ENCODE assay signal across 10 mouse cellular contexts in genomic region chr10:38964719-38965074, GRCm38 (mm10). TPM values are rescaled to one million over a fixed set of nuclear protein-coding genes. Genes with fewer than 3 reads are reported as not detected.
A peak's percentile ranks its signal among the peaks of the same experiment; 100 is the strongest.
DNase-seq lines count a peak whose midpoint lies in the region; ATAC-seq and TF ChIP-seq lines count a peak whose summit lies in the region.
"Had no signal": no experiment of that assay in that cellular context is flagged by ENCODE, and none has a peak within 500 bp of the region (broad histone marks: within the 10 kb centered on the region; RNA-seq: fewer than 3 reads in every experiment).

No protein-coding gene starts in this region.

- no peak for TF ChIP-seq CTCF in lung, embryonic 14.5 days (IDR thresholded peaks at IDR 0.05; ENCODE audit: low read depth)

- peaks cover 10% of the 10 kb centered on the region for H3K4me1 ChIP-seq in forebrain, embryonic 15.5 days
- peaks cover 12% of the 10 kb centered on the region for H3K4me1 ChIP-seq in forebrain, embryonic 10.5 days
- peaks cover 6% of the 10 kb centered on the region; the same call in 1 of the 2 replicates for H3K4me1 ChIP-seq in lung, embryonic 14.5 days (ENCODE audit: insufficient read depth)
- peaks cover 12% of the 10 kb centered on the region for H3K4me1 ChIP-seq in forebrain, embryonic 16.5 days (replicated peaks; ENCODE audit: control insufficient read depth, insufficient read depth, low read length)
- peaks cover 30% of the 10 kb centered on the region for H3K4me1 ChIP-seq in limb, embryonic 15.5 days

- no peaks in the 10 kb centered on the region for H3K27me3 ChIP-seq in forebrain, embryonic 15.5 days
- H3K27me3 ChIP-seq in forebrain, embryonic 10.5 days (ENCODE audit: poor library complexity, severe bottlenecking), result peaks cover 24% of the 10 kb centered on the region
- H3K27me3 ChIP-seq in lung, embryonic 14.5 days (ENCODE audit: insufficient read depth, low read length), result no peaks in the 10 kb centered on the region
- no peaks in the 10 kb centered on the region for H3K27me3 ChIP-seq in forebrain, embryonic 16.5 days (replicated peaks; ENCODE audit: control insufficient read depth, insufficient read depth, low read length)
- H3K27me3 ChIP-seq in limb, embryonic 15.5 days, result no peaks in the 10 kb centered on the region

- ATAC-seq in forebrain, embryonic 15.5 days (replicated peaks), result peak; percentile 27
- ATAC-seq in lung, embryonic 14.5 days (ENCODE audit: insufficient read depth), result peak; percentile 41
- peak; percentile 37 for ATAC-seq in forebrain, embryonic 16.5 days
- ATAC-seq in limb, embryonic 15.5 days (ENCODE audit: insufficient number of reproducible peaks, low FRiP score, low TSS enrichment, low read depth), result peak; percentile 36; the same call in 1 of the 2 replicates
- ATAC-seq: inflammation-experienced regulatory T-cells, adult 6 months had no signal

- peak overlapping the region; percentile 57 for H3K4me2 ChIP-seq in forebrain, embryonic 15.5 days (replicated peaks)
- peak overlapping the region; percentile 68 for H3K4me2 ChIP-seq in lung, embryonic 14.5 days
- no peak overlapping the region for H3K4me2 ChIP-seq in forebrain, embryonic 16.5 days (ENCODE audit: low read length)
- H3K4me2 ChIP-seq in limb, embryonic 15.5 days, result peak overlapping the region; percentile 54

- no peak overlapping the region for H3K4me3 ChIP-seq in forebrain, embryonic 15.5 days
- no peak overlapping the region for H3K4me3 ChIP-seq in forebrain, embryonic 10.5 days
- no peak overlapping the region for H3K4me3 ChIP-seq in lung, embryonic 14.5 days (ENCODE audit: low read depth, low read length)
- no peak overlapping the region for H3K4me3 ChIP-seq in forebrain, embryonic 16.5 days (replicated peaks; ENCODE audit: low read length)
- no peak overlapping the region for H3K4me3 ChIP-seq in limb, embryonic 15.5 days
- H3K4me3 ChIP-seq: erythroblast, embryonic 14.5 days had no signal

- no peak overlapping the region for H3K27ac ChIP-seq in forebrain, embryonic 15.5 days (replicated peaks)
- H3K27ac ChIP-seq in forebrain, embryonic 10.5 days, result no peak overlapping the region
- peak overlapping the region; percentile 90 for H3K27ac ChIP-seq in lung, embryonic 14.5 days (ENCODE audit: low read depth)
- no peak overlapping the region for H3K27ac ChIP-seq in forebrain, embryonic 16.5 days (ENCODE audit: low read length)
- peak overlapping the region; percentile 88 for H3K27ac ChIP-seq in limb, embryonic 15.5 days

- H3K9me3 ChIP-seq in forebrain, embryonic 15.5 days, result no peaks in the 10 kb centered on the region
- H3K9me3 ChIP-seq in forebrain, embryonic 10.5 days, result no peaks in the 10 kb centered on the region
- no peaks in the 10 kb centered on the region for H3K9me3 ChIP-seq in lung, embryonic 14.5 days (ENCODE audit: low read depth, low read length)
- H3K9me3 ChIP-seq in forebrain, embryonic 16.5 days (ENCODE audit: control insufficient read depth, low read length), result no peaks in the 10 kb centered on the region
- no peaks in the 10 kb centered on the region for H3K9me3 ChIP-seq in limb, embryonic 15.5 days

- 86% methylated on average over 4 of the region's 4 CpGs for WGBS in forebrain, embryonic 15.5 days
- 76% methylated on average over 4 of the region's 4 CpGs for WGBS in forebrain, embryonic 10.5 days
- 42% methylated on average over 4 of the region's 4 CpGs for WGBS in lung, embryonic 14.5 days
- 54% methylated on average over 4 of the region's 4 CpGs for WGBS in forebrain, embryonic 16.5 days
- 65% methylated on average over 4 of the region's 4 CpGs for WGBS in limb, embryonic 15.5 days

- DNase-seq in forebrain, embryonic 10.5 days (ENCODE audit: extremely low spot score, low spot score), result no peak
- DNase-seq in lung, embryonic 14.5 days, result no peak
- no peak for DNase-seq in lung, postnatal 10 days
- DNase-seq in cerebellum, adult 18-20 months, result no peak
- DNase-seq in thymus, postnatal 10 days (ENCODE audit: low spot score in 2 of 2), result no peak

- H3K9ac ChIP-seq in forebrain, embryonic 15.5 days (replicated peaks), result no peak overlapping the region
- no peak overlapping the region for H3K9ac ChIP-seq in lung, embryonic 14.5 days
- no peak overlapping the region for H3K9ac ChIP-seq in forebrain, embryonic 16.5 days (replicated peaks; ENCODE audit: low read depth, low read length)
- no peak overlapping the region for H3K9ac ChIP-seq in limb, embryonic 15.5 days

- no peaks in the 10 kb centered on the region for H3K36me3 ChIP-seq in forebrain, embryonic 15.5 days
- H3K36me3 ChIP-seq in forebrain, embryonic 10.5 days (replicated peaks), result no peaks in the 10 kb centered on the region
- H3K36me3 ChIP-seq in lung, embryonic 14.5 days (ENCODE audit: insufficient read depth), result no peaks in the 10 kb centered on the region
- H3K36me3 ChIP-seq in forebrain, embryonic 16.5 days (ENCODE audit: control insufficient read depth, insufficient read depth), result no peaks in the 10 kb centered on the region
- H3K36me3 ChIP-seq in limb, embryonic 15.5 days, result no peaks in the 10 kb centered on the region

RNA-seq across cellular contexts. Expression of gene Lama4, which starts 0.6 kb away (rescaled TPM):
- 13.2 and 14.2 TPM in 2 replicates for polyA plus RNA-seq in forebrain, embryonic 15.5 days (2015; fragmentation: Nextera tagmentation; extraction: Ambion mirVana)
- polyA plus RNA-seq in forebrain, embryonic 10.5 days (2016; fragmentation: Nextera tagmentation; extraction: Ambion mirVana), result 13.2 and 14.5 TPM in 2 replicates
- 111 and 114 TPM in 2 replicates for polyA plus RNA-seq in lung, embryonic 14.5 days (2014; fragmentation: Nextera tagmentation; extraction: Ambion mirVana)
- polyA plus RNA-seq in forebrain, embryonic 16.5 days (2015; fragmentation: Nextera tagmentation; extraction: Ambion mirVana), result 17.5 and 19.9 TPM in 2 replicates
- 83.9 and 85.8 TPM in 2 replicates for polyA plus RNA-seq in limb, embryonic 15.5 days (2015; fragmentation: Nextera tagmentation; extraction: Ambion mirVana)
- polyA plus RNA-seq: erythroblast, embryonic 14.5 days; inflammation-experienced regulatory T-cells, adult 6 months had no signal

Comparison
In these comparisons a context has a peak if more than half of its experiments do, and no peak if none do; other contexts are left out.
1. H3K27ac ChIP-seq: peak in lung, embryonic 14.5 days (single experiment) and limb, embryonic 15.5 days (single experiment); none in forebrain, embryonic 15.5 days (single experiment), forebrain, embryonic 10.5 days (single experiment) and forebrain, embryonic 16.5 days (single experiment).
2. Peak in every context shown above with its lines, with median percentiles within 50 percentile points of each other: ATAC-seq.